Mouse (Mus musculus) neural tube, embryonic 10.5 days (tissue): ENCODE data around the gene Ick.

ENCODE experiments used
- DNase-seq: peaks from one replicate; pipeline ENCODE4 v3.0.0-alpha.2; 2017; ENCODE audit warnings: low spot score; ENCODE audit errors: extremely low spot score

Gene Ick

DNA sequence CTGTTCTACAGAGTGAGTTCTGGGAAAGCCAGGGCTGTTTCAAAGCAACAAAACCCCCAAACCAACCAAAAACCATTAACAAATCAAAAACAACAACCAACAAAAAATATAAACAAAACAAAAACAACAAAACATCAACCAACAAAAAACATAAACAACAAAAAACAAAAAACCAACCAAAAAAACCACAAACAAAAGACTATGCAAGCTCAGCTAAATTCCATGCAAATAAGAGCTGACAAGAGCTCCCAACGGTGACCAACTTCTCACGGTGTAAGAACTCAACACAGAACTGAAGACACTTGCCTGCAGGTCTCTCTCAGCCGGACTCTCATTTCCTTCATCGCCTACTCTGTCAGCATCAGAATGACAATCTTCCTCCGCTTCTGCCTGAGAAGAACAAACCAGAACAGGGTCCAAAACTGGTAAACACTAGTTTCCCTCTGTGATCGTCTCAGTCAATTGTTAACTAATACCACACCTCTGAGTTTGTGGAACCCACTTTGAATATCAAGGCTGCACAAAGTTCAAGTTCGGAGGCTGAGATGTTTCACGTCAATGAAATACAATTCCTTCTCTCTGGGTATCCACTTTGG lies 4.9 kb upstream of the Ick start:
- no peak for DNase-seq

DNA sequence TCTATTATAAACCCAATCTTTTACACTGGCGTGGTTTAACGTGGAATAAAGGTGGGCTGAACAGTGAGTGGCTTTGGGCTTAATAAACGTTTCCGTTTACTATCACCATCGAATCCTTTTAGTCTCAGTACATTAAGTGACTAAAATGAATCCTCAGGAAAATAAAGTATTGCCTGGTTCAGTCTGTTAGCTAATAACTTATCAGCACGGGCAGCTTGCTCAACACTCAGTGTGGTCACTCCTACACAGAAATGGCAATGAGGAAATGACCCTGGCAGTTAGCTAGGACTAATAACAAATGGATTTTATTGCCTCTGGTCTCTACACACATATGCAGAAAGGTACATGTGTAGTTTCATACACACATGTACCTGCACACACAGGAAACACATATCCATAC lies 4.0 kb upstream of the Ick start:
- no peak for DNase-seq

DNA sequence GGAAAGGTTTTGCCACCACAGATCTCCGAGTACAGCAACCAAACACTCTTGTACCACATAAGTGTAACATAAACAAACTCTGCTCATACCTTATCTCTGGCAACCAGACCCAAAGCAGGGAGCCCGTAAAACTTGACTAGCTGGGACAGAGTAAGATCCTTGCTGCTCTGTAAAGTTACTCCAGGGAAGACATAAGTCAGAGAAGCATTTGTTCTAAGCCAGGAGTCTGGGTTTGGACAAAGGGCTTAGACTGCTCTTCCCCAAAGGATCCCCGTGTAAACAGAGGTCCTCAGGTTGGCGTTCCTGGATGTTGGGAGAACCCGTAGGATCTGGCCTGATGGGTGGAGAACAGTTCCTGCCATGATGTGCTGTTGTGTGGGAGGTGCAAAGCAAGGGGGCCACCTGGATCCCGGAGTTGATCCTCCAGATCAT lies 3.5 kb upstream of the Ick start:
- DNase-seq: no peak

- DNase-seq: no peak
These were observed 2.2 kb upstream of the Ick start for GRCm38 (mm10) chr9:78106821-78107220.

DNA sequence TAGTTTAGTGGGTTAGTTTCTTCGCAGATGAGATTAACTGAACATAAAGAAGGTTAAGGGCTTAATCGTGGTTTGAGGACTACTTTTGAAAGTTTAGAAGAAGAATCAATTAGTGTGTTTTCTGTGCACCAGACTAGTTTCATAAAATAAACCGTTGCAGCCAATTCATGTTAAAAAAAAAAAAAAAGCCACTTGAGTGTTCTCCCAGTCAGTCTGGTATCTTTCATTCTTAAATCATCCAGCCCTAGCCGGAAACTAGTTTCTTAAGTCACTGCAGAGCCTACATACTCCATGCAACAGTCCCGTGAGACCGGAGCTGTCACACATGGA lies 1.4 kb upstream of the Ick start:
- no peak for DNase-seq

GRCm38 (mm10) chr9:78107912-78108795 lies 838 bp upstream of the Ick start:
- peak; percentile 86 for DNase-seq

DNA sequence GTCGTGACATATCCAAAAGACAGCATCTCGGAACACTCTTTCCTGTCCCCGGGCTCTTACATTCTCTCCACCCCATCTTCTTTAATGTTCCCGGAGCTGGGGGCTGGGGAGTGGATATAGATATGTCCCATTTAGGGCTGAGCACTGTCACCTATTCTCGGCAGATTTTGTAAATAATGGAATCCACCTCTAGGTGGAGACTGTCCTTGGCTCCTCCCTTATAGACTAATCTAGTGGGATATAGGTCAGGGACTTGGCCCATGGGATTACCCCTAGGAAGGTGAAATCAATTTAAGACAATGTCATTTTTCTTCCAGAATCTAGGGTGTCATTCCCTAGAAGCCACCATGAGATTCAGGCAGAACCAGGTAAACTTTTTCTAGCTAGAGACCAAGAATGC lies 664 bp downstream of the Ick start:
- no peak for DNase-seq

- DNase-seq: no peak
These were observed 2.5 kb downstream of the Ick start for GRCm38 (mm10) chr9:78111456-78111855.

DNA sequence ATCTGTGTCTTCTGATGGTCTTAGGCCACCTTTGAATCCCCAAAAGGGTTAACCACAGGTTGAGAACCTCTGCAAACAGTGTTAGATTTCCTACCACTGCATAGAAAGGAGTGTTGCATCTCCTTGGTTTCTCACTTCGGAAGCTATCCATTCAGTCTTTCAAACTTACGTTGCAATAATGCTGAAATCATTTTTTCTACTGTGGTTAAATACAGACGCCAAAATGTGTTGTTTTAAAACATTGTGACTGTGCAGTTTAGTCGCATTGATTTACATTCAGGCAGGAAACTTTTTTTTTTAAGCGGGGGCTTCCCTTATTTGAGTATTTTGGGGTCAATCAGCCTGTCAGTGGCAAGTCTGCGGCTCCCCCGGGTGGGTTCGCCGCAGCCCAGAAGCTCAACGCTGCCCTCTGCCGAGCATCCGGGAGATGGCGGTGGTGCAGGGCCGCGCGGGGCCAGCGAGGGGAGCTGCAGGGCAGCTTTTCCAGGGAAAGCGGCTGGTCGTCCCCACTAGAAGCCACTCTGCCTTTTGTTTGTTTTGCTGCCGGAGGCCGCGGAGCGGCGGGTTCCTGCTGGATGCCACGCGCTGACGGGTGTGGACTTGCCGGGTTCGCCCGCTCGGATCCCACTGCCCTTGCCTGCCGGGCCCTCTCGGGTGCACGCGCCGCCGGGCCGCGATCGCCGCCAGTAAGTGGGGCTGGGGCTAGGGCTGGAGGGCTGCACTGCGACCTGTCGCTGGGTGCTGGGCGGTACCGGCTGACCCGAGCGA lies 4.0 kb downstream of the Ick start:
- peak; percentile 94 for DNase-seq

DNA sequence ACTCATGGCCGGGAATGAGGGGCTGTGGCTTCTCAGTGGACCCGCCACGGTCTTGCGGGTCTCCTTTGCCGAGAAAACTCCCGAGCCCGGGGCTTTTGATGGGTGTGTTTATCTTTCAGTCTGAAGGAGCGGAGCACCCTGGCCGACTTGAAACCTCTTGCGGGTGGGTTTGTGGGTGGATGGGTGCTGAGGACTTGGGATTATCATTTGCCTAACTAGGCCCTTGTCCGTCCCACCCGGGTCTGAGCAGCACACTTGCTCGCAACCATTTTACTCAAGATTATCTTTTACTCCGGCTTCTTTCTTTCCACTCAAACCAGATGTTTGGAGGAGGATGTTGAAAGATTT lies 4.5 kb downstream of the Ick start:
- no peak for DNase-seq

DNA sequence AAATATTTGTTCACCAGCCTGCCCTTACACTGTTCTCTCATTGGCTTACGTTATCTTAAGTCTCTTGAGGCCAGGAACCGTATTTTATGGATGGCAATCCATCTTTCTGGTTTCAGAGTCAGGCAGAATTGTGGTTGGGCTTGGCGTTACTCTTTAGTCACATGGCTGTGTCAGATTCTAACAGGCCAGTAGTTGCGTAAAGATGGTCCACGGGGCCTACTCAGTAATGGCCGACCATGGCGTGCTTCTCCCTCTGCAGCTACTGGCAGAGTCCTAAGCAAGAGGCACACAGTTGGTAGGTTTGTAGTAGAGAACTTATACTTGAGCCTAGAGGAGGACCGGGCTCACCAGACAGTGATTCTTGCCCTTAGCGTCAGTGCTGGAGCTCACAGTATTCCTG lies 6.8 kb downstream of the Ick start:
- no peak for DNase-seq

DNA sequence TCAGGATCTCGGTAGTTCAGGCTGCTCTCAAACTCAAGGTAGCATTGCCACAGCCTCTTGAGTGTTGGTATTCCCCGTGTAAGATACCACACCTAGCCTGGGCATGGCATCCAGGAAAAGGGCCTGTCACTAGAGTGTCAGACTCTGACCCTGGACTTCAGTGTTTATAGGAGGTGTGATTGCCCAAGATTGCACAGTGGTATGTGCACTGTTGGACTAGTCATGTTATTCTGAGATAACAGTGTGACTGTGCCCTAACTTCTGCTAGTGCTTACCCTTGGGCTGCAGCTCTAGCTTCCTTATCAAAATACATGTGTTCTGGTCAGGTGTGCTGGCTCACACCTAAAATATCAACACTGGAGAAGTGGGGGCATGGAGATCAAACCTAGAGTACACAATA lies 8.7 kb downstream of the Ick start:
- no peak for DNase-seq

- DNase-seq: no peak
These were observed 12.4 kb downstream of the Ick start for GRCm38 (mm10) chr9:78121358-78121757.

- no peak for DNase-seq
These were observed 13.0 kb downstream of the Ick start for GRCm38 (mm10) chr9:78121985-78122384.

DNA sequence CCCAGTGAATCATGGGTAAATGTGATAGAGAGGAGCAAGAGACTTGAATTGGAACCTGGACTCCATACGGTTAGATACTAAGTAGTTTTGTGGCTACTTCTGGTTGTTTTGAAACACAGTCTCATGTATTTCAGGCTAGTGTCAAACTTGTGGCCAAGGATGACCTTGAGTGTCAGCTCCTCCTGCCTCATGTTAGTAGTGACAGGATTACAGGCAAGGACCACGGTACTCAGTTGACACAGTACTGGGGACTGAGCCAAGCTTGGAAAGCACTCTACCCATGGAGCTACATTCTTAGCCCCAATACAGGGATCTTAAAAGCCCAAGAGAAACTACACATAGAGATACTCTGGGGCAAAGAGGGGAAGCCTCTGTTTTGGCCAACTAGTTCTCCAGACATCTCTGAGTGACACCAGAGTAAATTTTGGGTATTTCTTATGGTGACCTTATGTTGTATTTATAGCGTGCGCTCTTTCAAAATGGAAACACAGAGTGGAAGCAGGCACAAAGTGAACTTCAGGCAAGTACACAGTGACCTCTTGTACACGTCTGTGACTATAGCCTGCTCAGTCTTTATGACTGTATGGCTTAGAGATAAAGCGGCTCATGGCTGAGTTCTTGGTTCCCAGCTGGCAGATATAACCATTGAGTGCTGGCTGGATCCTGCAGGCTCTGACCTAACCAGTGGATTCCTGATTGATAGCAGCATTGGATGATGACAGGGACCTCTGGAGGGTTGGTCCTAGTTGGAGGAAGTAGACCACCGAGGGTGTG lies 14.1 kb downstream of the Ick start:
- DNase-seq: no peak

GRCm38 (mm10) chr9:78124297-78124696 lies 15.3 kb downstream of the Ick start:
- DNase-seq: no peak

DNA sequence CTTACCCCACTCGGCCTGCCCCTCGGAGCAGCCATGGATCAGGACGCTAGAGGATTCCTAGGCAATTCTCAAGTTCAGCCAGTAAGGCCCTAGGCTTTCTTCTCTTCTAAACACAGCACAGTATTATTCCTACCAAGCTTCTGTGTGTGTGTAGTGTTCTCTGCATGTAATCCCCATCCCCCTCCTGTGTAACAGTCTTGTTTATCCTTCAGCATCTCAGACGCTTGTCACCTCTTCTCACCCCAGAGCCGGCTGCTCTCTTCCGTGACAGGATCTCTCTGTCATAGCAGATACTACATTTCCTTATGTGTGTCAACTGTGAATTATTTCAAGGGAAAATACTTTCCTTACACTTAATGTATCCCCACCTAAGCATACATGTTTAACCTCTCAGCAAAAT lies 17.0 kb downstream of the Ick start:
- no peak for DNase-seq

DNA sequence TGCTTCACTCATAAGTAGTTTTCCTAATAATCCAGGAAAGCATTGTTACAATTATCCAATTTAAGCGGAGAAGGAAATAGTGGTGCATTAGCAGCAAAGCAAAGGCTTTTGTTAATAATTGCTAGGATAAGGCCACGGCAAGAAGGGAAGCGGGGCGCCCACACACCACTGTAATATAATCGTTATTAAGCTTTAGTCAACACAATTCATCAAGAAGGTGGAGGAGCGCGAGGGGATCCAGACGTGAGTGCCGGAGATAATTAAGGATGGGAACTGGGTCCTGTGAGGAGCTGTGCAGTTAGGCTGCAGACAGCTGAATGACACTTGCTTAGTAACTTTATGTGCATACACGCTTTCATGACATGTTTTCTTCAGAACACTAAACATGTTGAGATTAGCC lies 17.7 kb downstream of the Ick start:
- DNase-seq: no peak

DNA sequence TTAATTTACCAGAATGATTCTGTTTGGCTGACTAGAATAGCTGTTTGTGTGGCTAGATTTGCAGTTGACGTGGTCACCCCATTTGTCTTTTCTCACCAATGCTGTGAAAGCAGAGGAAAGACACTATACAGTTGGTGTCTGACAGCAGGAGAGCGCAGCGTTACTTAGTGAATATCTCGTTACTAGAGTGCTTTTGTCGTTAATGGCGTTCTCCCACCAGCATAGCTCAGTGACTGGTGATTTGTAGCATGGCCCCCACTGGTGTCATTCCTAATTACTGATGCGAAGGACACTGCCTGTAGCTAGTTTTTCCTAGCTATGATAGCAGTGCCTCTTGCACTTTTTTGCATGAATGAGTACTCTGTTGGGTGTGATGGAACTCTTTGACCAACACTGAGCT lies 26.7 kb downstream of the Ick start:
- no peak for DNase-seq

GRCm38 (mm10) chr9:78138044-78138676 lies 29.2 kb downstream of the Ick start:
- DNase-seq: no peak

DNA sequence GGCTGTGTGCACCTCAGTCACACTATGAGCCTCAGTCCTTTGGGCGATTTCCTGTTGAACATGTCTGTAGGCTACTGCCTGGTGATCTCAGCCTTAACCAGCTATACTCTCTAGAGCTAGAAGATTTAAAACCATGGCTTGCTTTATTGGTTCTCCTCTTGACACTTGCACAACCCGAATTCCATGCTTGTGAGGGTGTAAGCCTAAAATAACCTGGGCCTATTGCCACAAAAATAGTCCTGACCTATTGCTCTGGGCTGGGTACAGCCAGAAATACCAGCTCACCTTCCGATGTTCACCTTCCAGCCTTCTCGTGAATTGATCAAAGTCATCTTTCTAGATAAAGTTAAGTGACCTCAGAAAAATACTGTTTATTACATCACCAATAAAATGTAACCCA lies 30.5 kb downstream of the Ick start:
- no peak for DNase-seq
